Mouse (Mus musculus) kidney, postnatal 25 days (tissue): ENCODE results near the gene Gatb.
"Not testable (repeated sequence)": the region's sequence is repeated elsewhere in the genome, so short reads cannot be mapped to it uniquely, and the experiment has no call there.

Experiments
- DNase-seq, 2 experiments: peaks; one replicate each; pipeline ENCODE4 v3.0.0; 2021; ENCODE audit warnings: mixed read lengths in 2 of 2

Gene Gatb

DNA sequence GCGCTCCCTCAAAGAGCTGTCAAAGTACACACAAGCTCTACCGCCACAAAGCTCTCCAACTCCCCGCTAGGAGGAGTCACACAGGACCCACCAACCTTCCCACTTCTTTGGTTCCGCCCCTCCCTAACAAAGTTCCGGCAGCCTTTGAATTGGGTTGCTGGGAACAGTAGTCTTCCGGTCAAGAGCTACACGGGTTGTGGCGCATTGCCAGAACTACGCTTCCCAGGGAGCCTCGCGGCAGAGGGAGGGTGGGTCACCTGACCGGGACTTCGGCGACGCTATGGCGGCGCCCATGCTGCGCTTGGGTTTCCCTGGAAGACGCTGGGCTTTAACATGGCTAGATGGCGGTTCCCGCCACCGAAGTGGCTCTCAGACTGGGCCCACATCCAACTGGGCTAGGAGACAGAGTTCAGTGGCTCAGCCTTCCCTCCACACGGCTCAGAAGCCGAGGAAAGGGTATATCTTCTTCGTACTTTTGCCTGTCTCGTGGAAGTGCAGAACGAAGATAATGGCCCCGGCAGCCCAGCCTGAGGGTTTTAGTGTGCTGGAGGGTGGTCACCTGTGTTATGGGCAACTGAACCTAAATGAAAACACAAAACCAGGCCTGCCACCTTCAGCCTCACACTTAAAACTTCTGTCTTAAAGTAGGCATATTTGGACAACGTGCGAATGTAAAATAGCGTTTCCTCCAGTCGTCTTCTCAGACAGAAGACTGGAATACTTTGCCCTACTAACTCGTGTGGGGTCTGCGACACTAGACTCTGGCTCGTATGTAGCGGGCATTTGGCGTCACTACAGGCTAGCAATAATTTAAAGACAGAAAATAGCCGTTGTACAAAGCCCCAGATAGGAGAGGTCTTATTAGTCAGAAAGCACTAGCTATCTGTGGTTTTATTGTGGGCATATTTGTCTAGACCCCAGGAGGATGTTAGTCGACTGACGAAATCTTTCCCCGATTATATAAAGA lies at the start of gene Gatb:
Gatb (plus strand) TSS at position 256 of the 967 bp plus-strand sequence.
- DNase-seq, result peak; percentile 100

DNA sequence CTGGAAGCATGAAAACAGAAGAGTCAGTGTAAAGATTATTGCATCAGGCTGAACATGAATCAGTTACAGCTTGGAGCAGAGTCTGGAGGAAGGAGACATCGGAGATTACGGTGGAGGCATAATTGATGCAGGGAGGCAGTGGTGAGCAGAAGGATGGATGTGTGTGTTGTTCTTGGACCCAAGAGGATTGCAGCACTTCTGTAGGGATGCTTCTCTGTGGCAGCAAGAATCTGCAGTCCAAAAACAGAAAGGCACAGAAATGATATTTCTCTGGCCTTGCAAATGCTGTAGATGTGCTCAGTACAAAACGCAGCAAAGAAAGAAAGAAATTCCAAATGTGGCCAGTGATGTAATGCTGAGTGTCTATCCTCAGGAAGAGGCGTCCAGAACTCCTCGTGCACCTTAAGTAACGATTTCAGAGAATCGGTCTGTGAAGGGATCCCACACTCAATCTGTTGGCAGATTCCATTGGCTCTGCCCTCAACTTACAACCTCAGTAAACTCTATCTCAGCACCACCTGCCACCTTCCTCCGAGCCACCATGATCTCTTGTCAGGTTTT lies 43.2 kb upstream of the Gatb start:
- DNase-seq, result no peak

DNA sequence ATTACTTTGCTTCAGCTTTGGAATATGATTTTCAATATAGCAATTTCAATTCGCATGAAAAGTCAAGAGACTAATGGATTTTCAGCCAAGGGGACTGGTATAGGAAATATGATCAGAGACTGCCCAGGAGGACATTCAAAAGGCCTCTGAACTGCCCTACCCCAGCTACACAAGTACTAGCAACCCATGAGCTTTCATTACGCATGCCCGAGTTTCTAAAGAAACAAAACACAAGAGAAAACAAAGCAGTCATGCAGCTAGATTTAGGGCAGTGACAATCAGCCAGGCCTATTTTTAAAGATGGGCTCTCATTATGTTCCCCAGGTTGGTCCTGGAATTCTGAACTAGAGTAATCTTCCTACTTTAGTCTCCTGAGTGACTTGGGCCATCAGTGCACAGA lies 41.5 kb upstream of the Gatb start:
- no peak for DNase-seq

DNA sequence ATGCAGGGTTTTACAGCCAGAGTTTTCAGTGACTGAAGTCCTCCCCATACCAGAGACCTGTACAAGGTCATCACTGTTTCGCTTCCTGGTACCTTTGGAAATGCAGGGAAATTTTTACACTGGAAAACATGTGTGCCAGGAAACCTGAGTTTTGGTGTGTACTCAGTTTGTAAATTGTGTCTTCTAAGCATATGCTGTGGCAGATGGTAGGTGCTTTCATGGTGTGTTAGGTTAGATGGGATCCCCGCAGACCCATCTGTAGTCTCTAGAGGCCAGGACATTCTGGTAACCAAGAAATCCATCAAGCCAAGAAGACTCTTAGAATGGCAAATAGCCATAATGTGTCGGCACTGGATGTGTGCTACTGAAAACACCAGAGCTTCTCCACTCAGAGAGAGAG lies 38.9 kb upstream of the Gatb start:
- DNase-seq, result no peak

DNA sequence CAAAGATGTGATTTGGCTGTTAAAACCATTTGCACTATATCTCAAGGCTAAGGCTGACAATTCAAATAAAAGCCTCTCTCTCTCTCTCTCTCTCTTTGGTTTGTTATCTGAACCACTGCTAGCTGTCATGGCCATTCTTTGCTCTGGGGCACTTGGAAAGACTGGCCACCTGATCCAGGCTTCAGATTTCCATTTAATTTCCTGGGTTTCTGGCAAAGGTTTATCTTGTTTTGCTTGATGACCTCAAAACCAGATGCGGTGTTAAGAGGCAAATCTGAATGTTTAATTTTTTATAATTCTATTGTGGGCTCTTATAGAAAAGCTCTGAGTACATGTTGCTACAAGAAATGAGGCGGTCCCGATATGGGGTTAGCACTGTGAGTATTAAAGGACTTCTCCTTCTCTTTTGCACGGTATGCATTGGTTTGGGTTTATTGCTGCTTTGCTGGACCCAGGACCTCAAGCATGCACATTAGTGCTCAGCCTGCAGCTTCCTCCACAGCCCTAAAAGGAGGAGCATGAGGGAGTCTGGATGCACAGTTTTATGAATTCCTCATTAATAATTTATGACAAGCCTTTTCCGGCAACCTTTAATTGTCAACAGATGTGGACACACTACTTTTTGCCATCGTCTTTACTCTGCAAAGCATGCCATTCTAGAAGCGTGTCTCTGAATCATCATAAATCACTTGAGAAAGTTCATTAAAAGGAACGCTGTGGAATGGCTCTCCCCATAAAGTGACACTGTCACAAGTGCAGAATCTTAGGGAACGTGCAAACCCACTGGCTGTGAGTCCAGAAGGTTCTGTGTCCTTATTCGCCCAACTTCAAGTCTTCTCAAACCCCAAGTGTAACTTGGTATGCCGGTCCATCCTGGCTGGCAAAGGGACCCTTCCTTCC lies 38.0 kb upstream of the Gatb start:
- DNase-seq, result no peak

DNA sequence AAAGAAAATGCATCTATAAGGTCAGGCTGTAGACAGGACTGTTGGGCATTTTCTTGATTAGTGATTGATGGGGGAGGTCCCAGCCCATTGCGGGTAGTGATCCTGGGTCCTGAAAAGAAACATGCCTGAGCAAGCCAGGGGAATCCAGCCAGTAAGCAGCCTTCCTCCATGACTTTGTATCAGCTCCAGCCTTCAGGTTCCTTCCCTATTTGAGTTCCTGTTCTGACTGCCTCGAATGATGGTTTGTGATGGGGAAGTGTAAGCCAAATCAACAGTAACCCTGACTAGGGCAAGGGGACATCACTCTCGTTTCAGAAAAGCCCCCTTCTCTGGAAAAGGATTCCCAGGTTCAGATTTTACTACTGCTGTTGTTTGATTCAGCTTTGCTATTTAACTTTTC lies 31.2 kb upstream of the Gatb start:
- no peak for DNase-seq

DNA sequence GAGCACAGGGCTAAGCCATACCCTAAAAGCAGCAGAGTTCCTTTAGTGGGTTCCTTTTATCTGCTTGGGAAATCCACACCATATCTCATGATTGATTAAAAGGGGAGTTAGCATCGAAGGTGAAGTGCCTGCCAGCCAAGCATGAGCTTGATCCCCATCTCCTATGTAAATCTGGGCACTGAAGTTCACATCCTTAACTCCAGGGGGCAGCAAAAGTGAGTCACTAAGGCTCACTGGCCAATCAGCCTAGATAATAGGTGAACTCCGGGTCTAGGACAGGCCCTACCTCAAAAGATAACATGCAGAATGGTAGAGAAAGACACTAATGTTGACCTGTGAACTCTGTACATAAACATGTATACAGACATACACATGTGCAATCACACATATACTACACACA lies 30.3 kb upstream of the Gatb start:
- peak in 1 of 2 experiments; percentile 45 for DNase-seq

DNA sequence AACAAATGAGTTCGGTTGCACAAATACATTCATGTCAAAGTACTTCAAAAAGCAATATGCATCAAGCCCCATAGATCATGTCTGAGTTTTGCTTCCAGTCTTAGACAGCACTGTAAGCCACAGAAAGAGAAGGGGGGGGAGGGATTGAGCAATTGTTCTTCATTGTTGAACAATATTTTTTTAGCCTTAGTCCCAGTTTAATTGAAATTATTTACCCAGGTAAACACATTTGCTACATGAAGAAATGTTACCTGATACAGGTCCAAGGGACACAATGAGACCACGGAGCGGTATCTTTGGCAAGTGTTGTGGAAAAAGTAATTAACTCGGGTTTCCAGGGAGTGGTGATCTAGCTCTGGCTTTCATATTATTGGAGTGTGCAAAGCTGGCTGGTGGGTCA lies 23.6 kb upstream of the Gatb start:
- no peak for DNase-seq

DNA sequence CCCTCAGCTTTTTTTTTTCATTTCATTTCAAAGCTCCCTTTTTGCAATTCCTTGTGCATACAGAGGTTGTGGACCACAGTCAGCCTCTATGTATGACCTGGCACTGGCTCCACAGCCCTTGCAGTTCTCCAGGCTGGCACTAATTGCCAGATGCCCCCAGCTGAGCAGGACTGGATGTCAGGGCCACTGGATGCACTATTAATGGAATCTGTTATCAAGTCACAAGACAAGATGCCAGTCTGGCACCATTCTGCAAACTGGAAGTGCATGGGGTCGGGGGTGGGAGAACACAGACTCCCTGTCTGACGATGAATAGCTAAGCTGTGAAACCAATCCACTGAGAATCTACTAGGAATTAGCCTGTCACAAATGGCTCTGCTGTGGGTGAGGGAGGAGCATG lies 22.6 kb upstream of the Gatb start:
- no peak for DNase-seq

DNA sequence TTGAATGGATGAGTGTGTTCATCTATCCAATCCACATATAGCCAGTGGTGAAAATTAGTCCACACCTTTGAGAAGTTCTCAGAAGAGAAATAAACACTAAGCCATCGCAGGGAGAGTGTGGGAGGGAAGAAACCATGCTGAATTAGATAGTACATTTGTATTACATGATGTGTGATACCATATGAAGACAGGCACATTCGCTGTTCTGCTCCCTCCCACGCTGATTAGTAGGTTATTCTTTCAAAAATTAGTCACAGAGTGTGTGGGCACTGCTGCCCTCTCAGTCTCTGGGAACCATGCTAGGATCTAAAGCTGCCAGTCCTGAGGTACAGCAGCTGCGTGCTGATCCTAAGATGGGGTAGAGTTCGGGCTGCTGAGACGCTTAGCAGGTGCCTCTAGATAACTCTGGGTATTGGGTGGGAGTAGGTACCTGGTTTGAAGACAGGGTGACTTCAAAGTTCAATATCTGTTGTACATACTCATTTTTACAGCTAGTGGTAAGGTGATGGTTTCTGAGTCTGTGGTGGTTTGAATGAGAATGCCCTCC lies 20.1 kb upstream of the Gatb start:
- no peak for DNase-seq

DNA sequence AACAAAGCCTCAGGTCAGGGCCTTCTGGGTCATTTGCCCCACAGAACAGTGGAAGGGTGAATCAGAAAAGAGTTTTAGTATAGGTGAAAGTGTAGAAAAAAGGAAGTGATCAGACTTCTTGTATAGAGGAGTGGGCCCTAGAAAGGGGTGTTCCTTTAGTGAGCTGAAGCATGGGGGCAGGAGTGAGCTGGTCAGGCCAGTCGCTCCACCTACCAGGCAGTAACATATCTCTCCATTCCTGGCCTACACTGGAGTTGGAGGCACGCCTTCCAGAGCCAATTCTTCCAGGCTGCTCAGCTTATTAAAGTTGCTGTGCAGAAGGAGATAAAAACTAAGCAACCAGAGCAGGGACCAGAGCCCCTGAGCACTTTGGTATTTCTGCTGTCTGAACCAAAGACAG lies 9.3 kb upstream of the Gatb start:
- no peak for DNase-seq

DNA sequence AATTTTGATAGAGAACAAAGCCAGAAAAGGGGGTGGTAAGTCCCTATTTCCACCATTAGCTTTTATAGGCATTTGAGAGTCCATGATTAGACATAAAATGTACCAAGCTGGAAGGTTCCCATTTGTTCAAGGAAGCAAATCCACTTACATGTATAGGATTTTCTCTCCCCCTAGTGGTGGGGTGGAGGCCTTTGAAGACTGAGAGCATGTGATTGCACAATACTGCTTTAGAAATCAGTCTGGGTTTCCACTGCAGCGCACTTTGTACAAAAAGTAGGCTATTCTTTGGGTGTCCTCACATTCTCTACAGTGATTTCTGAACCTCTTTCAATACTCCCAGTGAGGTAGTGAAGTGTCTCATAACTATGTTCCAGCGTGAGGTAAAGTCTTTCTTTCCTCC lies 2.6 kb upstream of the Gatb start:
- peak; percentile 62 to 77 for DNase-seq

DNA sequence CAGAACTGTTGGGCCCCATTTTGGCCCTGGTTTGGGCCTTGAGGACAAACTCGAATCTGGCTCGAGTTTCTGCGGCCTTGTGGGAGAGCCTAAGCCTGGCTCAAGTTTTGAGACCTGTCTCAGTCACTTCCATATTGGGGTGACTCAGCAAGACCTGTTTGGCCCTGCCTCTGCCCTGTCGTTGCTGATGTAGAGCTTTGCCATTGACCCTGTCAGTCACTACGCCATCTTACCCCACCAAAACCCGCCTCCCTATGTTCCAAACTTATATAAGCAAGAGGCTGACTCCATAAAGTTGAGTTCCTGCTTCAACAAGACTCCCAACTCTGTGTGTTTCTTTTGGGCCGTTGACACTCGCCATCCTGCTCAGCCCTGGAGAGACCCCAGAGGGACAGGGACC lies 1.4 kb upstream of the Gatb start:
- not testable (repeated sequence) for DNase-seq

DNA sequence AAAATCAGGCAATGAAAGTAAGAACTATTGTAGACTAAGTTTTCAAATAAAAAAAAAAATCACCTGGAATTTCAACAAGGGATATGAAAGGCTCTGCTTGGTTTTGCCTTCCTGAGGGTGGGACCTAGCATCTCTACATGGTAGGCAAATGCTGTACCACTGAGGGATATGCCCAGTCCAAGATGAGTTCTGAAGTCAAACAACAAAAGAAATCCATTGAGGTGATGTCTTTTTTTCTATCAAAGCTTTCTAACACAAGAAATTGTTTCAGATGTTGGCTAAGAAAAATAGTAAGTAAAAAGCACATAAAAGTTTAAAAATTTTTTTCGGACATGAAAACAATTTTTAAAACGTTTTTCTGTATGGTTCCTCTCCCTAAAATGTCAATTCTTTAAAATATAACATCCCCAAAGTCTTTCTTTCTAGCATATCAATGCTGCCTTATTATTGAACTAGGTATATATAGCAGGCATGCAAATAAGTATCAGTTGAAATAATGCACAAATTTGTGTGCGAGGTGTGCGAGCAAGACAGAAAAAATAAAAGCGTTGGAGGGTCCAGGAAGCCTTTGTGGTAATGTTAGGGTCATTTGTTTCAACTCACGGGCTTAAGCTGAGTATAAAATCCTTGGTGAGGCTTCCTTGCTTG lies 579 bp upstream of the Gatb start:
- DNase-seq, result no peak

DNA sequence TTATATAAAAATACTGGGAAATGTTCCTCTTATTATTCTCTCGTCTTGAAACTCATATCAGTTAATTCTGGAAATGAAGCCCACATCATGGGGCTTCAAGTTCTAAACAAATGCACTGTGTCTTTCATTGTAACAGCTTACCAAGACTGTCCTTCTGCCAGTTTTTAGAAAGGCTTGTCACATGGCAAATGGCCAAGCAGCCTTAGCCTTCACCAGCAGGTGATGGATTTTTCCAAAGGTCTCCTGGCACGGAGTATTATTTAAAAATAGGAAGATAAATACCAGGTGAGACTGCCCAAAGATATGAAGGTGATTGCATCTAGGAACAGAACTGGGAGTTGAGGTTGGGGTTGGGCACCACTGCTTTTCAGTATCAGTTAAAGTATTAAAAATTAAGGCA lies 8.8 kb downstream of the Gatb start:
- DNase-seq, result no peak

DNA sequence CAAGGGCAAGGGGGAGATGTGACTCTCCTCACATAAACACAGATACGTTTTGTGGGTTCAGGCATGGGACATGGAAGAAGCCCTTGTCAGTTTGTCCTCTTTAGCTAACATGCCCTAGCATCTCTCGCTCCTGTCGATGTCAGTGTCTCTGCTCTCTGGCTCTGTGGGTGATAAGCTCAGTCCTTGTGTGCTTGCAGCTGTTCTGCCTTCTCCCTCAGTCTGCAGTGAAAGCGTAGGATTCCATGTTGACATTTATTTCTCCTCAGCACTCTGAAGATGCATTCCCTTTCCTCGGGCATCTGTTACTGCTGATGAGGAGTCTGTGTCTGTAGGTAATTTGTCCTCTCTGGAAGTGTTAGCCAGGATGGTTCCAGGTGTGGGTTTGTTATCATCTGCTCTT lies 9.3 kb downstream of the Gatb start:
- no peak for DNase-seq

DNA sequence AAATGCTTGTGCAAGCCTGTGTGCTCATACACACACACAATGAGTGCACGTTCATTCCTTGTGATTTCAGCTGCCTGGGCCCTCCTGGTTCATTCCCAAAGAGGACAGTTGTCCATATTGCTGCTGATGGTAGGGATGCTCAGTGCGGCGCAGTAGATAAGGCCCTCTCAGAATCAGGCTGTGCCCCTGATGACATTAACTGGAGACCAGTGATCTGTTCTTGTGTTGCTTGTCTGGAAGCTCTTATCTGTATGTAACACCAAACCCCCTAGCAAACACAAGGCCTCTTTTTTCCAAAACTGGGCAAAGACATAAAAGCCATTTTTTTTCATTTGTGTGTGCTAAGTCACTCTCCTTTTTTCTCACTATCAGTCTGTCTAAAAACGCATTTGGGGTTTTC lies 11.0 kb downstream of the Gatb start:
- DNase-seq, result no peak

DNA sequence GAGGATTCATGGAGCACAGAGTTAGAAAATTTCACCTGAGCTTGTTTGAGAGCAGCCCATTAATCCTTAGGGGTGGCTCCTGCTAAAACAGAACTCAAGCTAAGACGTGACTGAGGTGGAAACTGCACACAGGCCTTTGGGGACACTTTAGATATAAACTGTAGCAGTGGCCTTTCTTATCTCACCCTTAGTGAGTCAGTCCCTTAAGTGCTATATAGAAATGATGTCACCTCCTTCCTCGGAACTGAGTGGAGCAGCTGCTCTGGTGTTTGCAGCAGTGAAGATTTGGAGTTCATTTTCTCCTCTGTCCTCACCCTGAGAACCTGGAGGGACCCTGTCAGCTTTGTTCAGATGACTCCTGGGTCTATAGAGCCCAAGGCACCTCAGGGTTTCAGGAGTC lies 14.8 kb downstream of the Gatb start:
- DNase-seq, result no peak

DNA sequence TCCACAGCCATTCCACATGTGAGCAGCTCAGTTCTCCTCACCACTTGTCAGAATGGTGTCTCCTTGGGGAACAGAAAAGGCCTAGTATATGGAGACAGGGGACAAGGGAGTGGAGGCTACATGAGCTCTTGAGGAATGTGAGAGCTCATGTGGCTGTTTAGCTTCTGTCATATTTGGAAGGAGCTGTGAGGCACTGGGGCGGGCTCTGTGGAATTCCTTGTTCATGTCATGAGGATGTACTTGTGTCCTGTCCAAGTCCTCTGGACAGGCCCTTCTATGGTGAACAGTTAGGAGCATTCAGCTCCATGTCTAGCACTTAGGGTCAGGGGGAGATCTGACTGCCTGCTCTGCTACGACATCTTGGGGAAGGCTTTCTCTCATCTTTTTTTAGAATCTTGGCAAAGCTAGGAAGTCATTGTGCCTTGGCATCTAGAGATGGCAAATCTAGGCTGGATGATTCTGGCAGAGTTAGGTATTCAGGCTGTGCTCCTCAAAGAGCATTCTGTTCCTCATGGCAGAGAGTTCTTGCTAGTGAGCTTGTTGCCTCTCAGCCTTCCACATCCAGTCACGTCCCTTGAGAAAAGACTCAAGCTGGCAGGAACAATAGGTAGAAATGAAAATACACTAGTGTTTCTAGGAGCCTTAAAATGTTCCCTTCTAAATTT lies 16.3 kb downstream of the Gatb start:
- DNase-seq, result no peak

DNA sequence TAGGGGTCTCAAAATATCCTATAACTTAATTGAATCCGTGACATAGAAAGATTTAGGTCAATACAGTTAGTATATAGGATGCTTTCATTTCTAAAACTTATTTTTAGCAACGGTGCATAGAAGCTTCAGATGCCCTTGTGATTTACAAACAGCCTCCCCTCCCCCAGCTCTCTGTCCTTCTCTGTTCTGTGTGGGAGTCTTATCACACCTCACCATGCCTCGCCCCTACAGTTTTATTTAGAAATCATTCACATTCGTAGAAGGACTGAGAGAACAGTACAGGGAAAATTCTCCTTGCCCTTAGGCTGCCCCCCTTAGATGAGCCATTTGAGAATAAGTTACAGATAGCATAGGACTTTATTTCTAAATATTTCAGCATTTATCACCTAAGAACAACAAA lies 18.1 kb downstream of the Gatb start:
- no peak for DNase-seq

DNA sequence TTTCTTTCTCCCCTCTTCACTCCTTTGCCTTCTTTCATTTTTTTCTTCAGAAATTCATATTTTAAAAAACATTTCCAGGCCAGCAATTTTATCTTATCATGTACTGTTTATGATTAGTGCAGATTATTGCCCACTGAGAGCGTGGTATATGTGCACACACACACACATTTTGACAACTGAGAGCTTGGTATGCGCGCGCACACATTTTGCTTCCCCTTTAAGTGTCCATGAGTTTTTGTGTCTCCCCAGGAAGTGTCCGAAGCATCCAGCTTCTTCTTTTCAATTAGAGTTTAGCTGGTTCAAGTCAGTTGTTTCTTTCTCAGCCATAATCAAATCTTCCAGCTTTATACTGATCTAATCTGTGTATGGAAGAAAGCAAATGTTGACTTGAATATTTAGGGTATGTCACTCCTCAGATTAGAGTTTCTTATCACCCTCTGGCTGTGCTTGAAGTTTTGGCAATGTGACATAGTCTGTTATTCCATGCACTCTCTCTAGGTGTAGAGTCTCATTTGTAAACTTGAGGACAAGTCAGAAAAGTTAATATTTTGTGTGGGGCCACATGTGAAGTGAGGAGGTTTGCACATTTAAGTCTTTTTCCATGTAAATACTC lies 18.8 kb downstream of the Gatb start:
- DNase-seq, result no peak

DNA sequence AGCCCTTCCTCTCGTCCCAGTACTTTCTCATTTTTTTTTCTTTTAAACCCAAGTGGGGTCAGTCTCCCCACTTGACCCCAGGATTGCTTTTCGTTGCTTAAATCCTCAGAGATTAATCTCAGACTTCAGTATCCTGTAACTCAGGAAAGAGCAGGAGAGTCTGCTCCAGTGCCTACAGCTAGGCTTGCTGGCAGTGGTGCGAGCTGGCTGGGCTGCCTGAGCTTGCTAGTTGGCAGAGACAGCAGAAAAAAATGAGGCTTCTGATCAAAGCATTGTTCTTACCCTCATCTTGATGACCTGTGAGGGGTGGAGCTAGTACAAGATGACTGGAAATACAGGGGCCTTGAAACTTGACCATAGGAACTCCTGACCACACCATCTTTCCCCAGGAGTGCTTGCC lies 20.5 kb downstream of the Gatb start:
- no peak for DNase-seq
